Mouse (Mus musculus) neutrophil, adult 59 days (primary cell): Measurements from ENCODE around the gene Ttll5. TPM values are rescaled to one million over a fixed set of nuclear protein-coding genes. Genes with fewer than 3 reads are reported as not detected.

Experiments
- total RNA-seq, 2 experiments: library from RNA; stranded (reverse); gene quantifications; 1 replicate in 1 of 2; 2 replicates in 1 of 2; pipeline ENCODE4 v1.2.4; 2023

The Ttll5 gene
- total RNA-seq, result 10 to 100 TPM; 10.6 to 14.9 TPM

DNA sequence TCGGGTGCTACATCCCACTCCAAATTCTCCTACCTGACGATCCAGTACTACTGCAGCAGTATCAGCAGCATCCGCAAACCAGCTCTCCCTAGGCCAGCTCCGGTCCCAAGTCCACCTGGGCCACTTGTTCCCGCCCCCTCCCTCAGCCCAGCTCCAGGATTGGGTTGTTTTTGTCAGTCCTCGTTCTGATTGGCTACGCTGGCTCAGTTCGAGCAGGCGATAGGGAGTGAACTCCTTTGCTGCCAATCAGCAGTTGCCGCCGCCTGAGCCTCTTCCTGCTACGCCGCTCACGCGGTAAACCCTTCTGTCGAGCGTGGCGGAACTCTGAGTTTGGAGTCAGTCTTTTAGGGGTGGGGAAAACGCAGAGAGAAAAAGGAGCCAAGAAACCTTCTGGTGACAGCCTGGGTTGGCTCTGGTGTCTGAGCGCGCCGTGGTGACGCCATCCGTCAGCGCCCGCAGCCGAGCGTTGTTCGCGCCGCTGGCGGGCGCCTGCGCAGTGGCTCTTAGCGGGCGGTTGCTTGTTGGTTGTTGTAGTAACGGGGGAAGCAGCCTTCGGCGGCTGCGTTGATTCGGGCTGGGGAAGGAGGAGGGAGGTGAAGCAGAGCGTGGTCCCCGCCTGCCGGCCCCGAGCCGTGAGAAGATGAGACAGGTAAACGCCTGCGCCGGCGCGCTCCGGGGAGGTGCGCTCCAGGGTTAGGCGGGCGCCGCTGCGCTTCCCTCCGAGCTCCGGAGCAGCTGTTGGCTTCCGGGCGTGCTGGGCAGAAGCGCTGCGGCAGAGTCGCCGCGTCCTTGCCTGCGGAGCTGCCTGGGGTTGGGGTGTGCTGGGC lies at the start of gene Ttll5, which contains the start of gene Erg28:
Gene Ttll5 (plus strand): TSS at position 222 of the 827 bp plus-strand sequence.
Gene Erg28 (minus strand): TSS at position 113 of the 827 bp plus-strand sequence.

DNA sequence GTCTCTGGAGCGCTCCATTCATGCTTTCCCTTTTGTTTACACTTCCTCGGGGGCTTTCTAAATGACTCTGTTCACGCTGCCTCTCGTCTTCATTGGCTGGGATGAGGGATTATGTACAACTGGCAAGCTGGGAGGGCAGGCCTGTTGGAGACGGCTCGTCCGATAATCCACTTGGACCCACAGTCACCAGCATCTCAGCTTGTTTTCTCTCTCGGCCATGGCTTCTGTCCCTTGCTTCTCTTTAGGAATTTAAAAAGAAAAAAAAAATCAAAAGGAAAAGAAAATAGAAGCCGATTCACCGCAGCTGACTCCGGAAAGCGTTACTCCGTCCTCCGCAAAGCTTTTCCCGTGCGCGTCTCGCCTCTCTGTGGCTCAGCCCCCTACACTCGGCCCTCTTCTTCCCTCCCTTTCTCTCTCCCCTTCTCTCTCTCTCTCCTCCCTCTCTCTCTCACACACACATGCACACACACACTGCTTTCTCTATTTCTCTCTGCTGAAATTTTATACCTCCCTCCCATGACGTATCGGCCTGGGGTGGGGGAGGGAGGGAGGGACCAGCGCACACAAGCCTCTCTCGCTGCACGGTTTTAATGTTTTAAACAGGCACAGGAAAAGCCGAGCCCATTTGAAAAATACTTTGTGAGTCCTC lies 254.2 kb downstream of the Ttll5 start, which contains the start of gene Tgfb3:
Gene Tgfb3 (minus strand): TSS at position 489 of the 649 bp plus-strand sequence.

DNA sequence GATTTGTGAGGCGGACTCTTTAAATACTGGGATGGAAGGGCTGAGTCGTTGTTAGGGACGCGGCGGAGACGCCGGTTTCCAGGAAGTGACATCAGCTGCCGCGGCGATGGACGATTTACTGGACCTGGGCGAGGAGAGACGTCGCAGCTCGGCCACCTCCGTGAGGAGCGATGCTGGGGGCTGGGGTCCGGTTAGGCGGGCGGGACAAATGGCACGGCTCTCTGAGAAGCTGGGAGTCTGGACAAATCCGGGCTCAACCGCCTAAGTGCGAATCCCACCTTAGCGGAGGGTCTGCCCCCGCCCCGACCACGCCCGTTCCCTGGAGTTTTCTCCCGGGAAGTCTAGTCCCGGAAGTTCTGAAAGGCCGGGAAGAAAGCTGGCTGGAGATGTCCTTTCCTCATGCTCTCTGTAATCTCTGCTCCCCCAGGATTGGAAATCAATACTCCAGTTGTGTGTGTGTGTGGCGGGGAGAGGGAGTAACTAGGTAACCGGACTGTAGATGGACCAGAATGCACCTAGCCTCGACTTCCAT lies 258.1 kb downstream of the Ttll5 start, which contains the start of gene Ift43:
Gene Ift43 (plus strand): TSS at position 61 of the 532 bp plus-strand sequence.

Other genes with a start within 250 kb of the Ttll5 start
- gene Jdp2, start 225.6 kb upstream of the Ttll5 start, total RNA-seq, result 10 to 100 TPM; 83.7 to 89.9 TPM
- gene Batf, start 138.0 kb upstream of the Ttll5 start, total RNA-seq, result 10 to 100 TPM; 12.2 to 17.4 TPM
- gene Flvcr2, start 78.1 kb upstream of the Ttll5 start, total RNA-seq, result not detected
- 10 to 100 TPM; 13.2 to 17.4 TPM for gene Erg28, start 109 bp upstream of the Ttll5 start, total RNA-seq